Mouse (Mus musculus): ENCODE measurements around the gene Mdk.

DNA sequence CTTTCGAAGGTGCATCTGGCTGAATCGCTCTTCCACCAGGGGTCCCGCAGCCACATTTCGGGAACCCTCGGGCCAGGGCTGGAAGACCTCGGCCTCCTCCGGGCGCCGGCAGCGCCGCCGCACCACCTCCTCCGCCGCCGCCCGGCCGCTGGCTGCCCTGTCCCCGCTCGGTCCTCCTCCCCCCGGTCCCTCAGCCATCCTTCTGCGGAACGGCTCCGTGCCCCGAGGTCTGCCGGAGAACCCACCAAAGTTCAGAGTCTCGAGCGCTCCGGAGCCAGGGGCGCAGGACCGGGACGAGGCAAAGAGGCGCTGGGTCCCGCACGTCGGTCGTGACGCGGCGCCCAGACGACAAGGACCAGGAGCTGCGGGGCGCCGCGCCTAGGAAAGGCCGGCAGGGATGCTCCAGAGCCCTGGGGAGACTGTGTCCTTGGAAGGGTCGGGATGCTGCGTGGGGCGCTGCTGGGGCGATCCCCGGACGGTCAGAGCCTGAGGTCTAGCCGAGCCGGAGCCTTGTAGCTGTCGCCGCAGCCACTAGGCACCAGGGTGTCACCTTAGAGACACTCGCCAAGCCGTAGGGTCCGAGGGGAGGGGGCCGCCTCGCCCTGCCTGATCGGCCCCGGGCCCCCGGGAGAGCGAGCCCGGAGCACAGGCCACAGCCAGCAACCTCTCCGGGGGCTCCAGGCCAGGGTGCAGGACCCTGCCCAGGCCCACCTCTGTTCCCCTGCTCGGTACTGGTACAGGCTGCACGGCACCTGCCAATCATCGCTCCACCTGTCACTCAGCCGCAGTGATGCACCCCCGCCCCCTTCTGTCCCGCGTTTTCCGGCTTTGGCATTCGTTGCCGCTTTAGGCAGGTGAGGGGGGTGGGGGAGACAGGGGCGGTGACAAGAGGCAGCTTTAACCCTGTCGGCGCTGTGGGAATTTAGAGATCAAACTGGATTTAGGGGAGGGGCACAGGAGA is 43.8 kb upstream of the Mdk start, which contains the start of gene Dgkz:
- TF ChIP-seq MYOD1 (IDR thresholded peaks at IDR 0.05; ENCODE audit: control insufficient read depth in 1 of 3, insufficient read length in 2 of 3, low read depth in 2 of 3) = no peak
- no peak for TF ChIP-seq POLR2A (IDR thresholded peaks at IDR 0.05; ENCODE audit: insufficient read length, low read depth)
- TF ChIP-seq TCF3 (IDR thresholded peaks at IDR 0.05; ENCODE audit: insufficient read length, low read depth) = no peak
- TF ChIP-seq MYOG (IDR thresholded peaks at IDR 0.05; ENCODE audit: control insufficient read depth in 1 of 3, insufficient read depth in 1 of 3, insufficient read length in 2 of 3, low read depth in 2 of 3) = no peak
- TF ChIP-seq USF1 (IDR thresholded peaks at IDR 0.05; ENCODE audit: low read depth) = no peak
- TF ChIP-seq POLR2AphosphoS2 (IDR thresholded peaks at IDR 0.05; ENCODE audit: insufficient read length, low read depth) = no peak
- TF ChIP-seq CEBPB (IDR thresholded peaks at IDR 0.05; ENCODE audit: insufficient read depth, poor library complexity, severe bottlenecking) = no peak
- no peak for TF ChIP-seq SRF (IDR thresholded peaks at IDR 0.05; ENCODE audit: control insufficient read depth, insufficient read length, low read depth)
- TF ChIP-seq TCF12 (IDR thresholded peaks at IDR 0.05; ENCODE audit: insufficient read depth, poor library complexity, severe bottlenecking) = no peak
- no peak for TF ChIP-seq REST (IDR thresholded peaks at IDR 0.05; ENCODE audit: insufficient read depth, insufficient read length)
- TF ChIP-seq MAX (IDR thresholded peaks at IDR 0.05; ENCODE audit: low read depth) = no peak

All from myocyte (in vitro differentiated cells).